10 mouse cellular contexts compared by ENCODE assay signal in the genomic region with DNA sequence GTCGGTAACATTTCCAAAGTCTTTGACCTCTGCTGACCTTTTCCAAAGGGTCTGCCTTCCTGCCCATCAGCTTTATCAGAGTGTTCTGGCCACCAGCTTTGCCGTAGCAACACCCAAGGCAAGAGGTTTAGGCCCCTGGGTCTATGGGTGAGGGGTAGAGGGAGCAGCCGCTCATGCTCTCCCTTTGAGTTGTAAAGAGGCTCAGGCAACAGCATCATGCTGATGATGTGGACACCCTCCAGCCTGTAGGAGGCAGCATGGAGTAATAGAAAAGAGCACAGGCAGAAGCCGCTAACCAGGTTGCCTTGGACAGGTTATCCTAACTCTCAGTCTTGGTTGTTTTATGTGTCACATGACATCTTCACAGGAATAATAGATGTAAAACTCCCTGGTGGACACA.
DNase-seq lines count a peak whose midpoint lies in the region; ATAC-seq lines count a peak whose summit lies in the region.
"Had no signal": no experiment of that assay in that cellular context is flagged by ENCODE, and none has a peak within 500 bp of the region (broad histone marks: within the 10 kb centered on the region; RNA-seq: fewer than 3 reads in every experiment).

No protein-coding gene starts in this region.

- no peaks in the 10 kb centered on the region for H3K9me3 ChIP-seq in hindbrain, embryonic 16.5 days (ENCODE audit: control insufficient read depth, low read length)
- no peaks in the 10 kb centered on the region for H3K9me3 ChIP-seq in hindbrain, embryonic 13.5 days
- H3K9me3 ChIP-seq: embryonic facial prominence, embryonic 12.5 days; limb, embryonic 12.5 days had no signal

- no peak overlapping the region for H3K4me3 ChIP-seq in hindbrain, embryonic 16.5 days (ENCODE audit: low read length)
- no peak overlapping the region for H3K4me3 ChIP-seq in hindbrain, embryonic 13.5 days
- H3K4me3 ChIP-seq: embryonic facial prominence, embryonic 12.5 days; limb, embryonic 12.5 days had no signal

- DNase-seq in adipocyte (ENCODE audit: low spot score) = peak; percentile 13
- peak; percentile 8 for DNase-seq in kidney, adult 11 months
- DNase-seq in neural tube, embryonic 10.5 days (ENCODE audit: extremely low spot score, low spot score) = peak; percentile 32
- DNase-seq in urinary bladder, postnatal 4 days (ENCODE audit: low spot score in 2 of 2) = no peak
- DNase-seq in ovary, postnatal 14 days (ENCODE audit: low spot score) = no peak

- H3K9ac ChIP-seq in hindbrain, embryonic 16.5 days (ENCODE audit: low read depth, low read length) = no peak overlapping the region
- no peak overlapping the region for H3K9ac ChIP-seq in hindbrain, embryonic 13.5 days
- H3K9ac ChIP-seq: embryonic facial prominence, embryonic 12.5 days; limb, embryonic 12.5 days had no signal

- no peaks in the 10 kb centered on the region; the same call in 1 of the 2 replicates for H3K4me1 ChIP-seq in hindbrain, embryonic 16.5 days (ENCODE audit: control insufficient read depth, insufficient read depth, low read depth, low read length)
- peaks cover 10% of the 10 kb centered on the region; the same call in 1 of the 2 replicates for H3K4me1 ChIP-seq in hindbrain, embryonic 13.5 days (replicated peaks)

- H3K36me3 ChIP-seq in hindbrain, embryonic 16.5 days (ENCODE audit: control insufficient read depth, insufficient read depth, low read length) = no peaks in the 10 kb centered on the region
- H3K36me3 ChIP-seq in hindbrain, embryonic 13.5 days = peaks cover 7% of the 10 kb centered on the region; the same call in 1 of the 2 replicates

- no peak overlapping the region for H3K4me2 ChIP-seq in hindbrain, embryonic 16.5 days (ENCODE audit: low read length)
- H3K4me2 ChIP-seq in hindbrain, embryonic 13.5 days = no peak overlapping the region
- H3K4me2 ChIP-seq: embryonic facial prominence, embryonic 12.5 days; limb, embryonic 12.5 days had no signal

- 0 out of 2 replicates have a peak, but pooled peaks have one; percentile 22 for ATAC-seq in hindbrain, embryonic 16.5 days
- no peak for ATAC-seq in hindbrain, embryonic 13.5 days (ENCODE audit: low FRiP score)
- ATAC-seq in CD4-positive, CD25-positive, alpha-beta regulatory T cell, adult 4 months = peak; percentile 71

- 30% methylated on average over 4 of the region's 4 CpGs for WGBS in hindbrain, embryonic 16.5 days
- WGBS in hindbrain, embryonic 13.5 days = 27% methylated on average over 4 of the region's 4 CpGs

- H3K27me3 ChIP-seq in hindbrain, embryonic 16.5 days (replicated peaks; ENCODE audit: control insufficient read depth, insufficient read depth, low read length) = no peaks in the 10 kb centered on the region
- no peaks in the 10 kb centered on the region for H3K27me3 ChIP-seq in hindbrain, embryonic 13.5 days
- H3K27me3 ChIP-seq: embryonic facial prominence, embryonic 12.5 days; limb, embryonic 12.5 days had no signal

- H3K27ac ChIP-seq in hindbrain, embryonic 16.5 days (ENCODE audit: low read depth, low read length) = no peak overlapping the region
- no peak overlapping the region for H3K27ac ChIP-seq in hindbrain, embryonic 13.5 days
- H3K27ac ChIP-seq: embryonic facial prominence, embryonic 12.5 days; limb, embryonic 12.5 days had no signal

Comparison
In these comparisons a context has a peak if more than half of its experiments do, and no peak if none do; other contexts are left out.
1. DNase-seq: peak in adipocyte (single experiment), kidney, adult 11 months (single experiment) and neural tube, embryonic 10.5 days (single experiment); none in urinary bladder, postnatal 4 days (0 of 2) and ovary, postnatal 14 days (single experiment).